In genomic region chr11:101642931-101643330, GRCm38 (mm10) we compare ENCODE assay signal across 24 mouse cellular contexts. TPM values are rescaled to one million over a fixed set of nuclear protein-coding genes. Genes with fewer than 3 reads are reported as not detected.
DNase-seq lines count a peak whose midpoint lies in the region; ATAC-seq and TF ChIP-seq lines count a peak whose summit lies in the region.
"Had no signal": no experiment of that assay in that cellular context is flagged by ENCODE, and none has a peak within 500 bp of the region (broad histone marks: within the 10 kb centered on the region; RNA-seq: fewer than 3 reads in every experiment).

No protein-coding gene starts in this region.

- no peak for TF ChIP-seq EP300 in heart, postnatal 0 days (IDR thresholded peaks at IDR 0.05; ENCODE audit: low read depth)

- no peak overlapping the region for H3K4me3 ChIP-seq in heart, postnatal 0 days (ENCODE audit: low read depth, low read length)
- H3K4me3 ChIP-seq in neural tube, embryonic 12.5 days = no peak overlapping the region
- H3K4me3 ChIP-seq: embryonic facial prominence, embryonic 13.5 days; forebrain, embryonic 10.5 days; heart, embryonic 13.5 days; stomach, embryonic 15.5 days had no signal

- H3K36me3 ChIP-seq in heart, postnatal 0 days (replicated peaks; ENCODE audit: control insufficient read depth, insufficient read depth, low read length) = no peaks in the 10 kb centered on the region
- H3K36me3 ChIP-seq in neural tube, embryonic 12.5 days = no peaks in the 10 kb centered on the region
- H3K36me3 ChIP-seq: embryonic facial prominence, embryonic 13.5 days; forebrain, embryonic 10.5 days; heart, embryonic 13.5 days; stomach, embryonic 15.5 days had no signal

- no peak overlapping the region for H3K9ac ChIP-seq in heart, postnatal 0 days (replicated peaks; ENCODE audit: low read depth, low read length)
- no peak overlapping the region for H3K9ac ChIP-seq in neural tube, embryonic 12.5 days
- H3K9ac ChIP-seq: embryonic facial prominence, embryonic 13.5 days; heart, embryonic 13.5 days; lung, embryonic 14.5 days; stomach, embryonic 15.5 days had no signal

- no peak for TF ChIP-seq CTCF in heart, postnatal 0 days (IDR thresholded peaks at IDR 0.05; ENCODE audit: low read depth)

- H3K4me1 ChIP-seq in heart, postnatal 0 days (ENCODE audit: control insufficient read depth, insufficient read depth) = no peaks in the 10 kb centered on the region
- H3K4me1 ChIP-seq in neural tube, embryonic 12.5 days = no peaks in the 10 kb centered on the region

- ATAC-seq in heart, postnatal 0 days (ENCODE audit: insufficient read depth, low read depth) = no peak
- ATAC-seq in neural tube, embryonic 12.5 days (ENCODE audit: low FRiP score, low read depth) = no peak

- H3K9me3 ChIP-seq in heart, postnatal 0 days (replicated peaks; ENCODE audit: control insufficient read depth, low read length) = no peaks in the 10 kb centered on the region
- H3K9me3 ChIP-seq in neural tube, embryonic 12.5 days = no peaks in the 10 kb centered on the region
- H3K9me3 ChIP-seq: embryonic facial prominence, embryonic 13.5 days; forebrain, embryonic 10.5 days; heart, embryonic 13.5 days; stomach, embryonic 15.5 days had no signal

- intact Hi-C loops in heart, postnatal 10 days (cut with DNase I) = loop anchor here (1.0 kb wide), 1 partner anchor 16 kb away; the partner anchor contains the start of gene Rdm1

- no peak overlapping the region for H3K4me2 ChIP-seq in heart, postnatal 0 days (ENCODE audit: low read depth, low read length)
- no peak overlapping the region for H3K4me2 ChIP-seq in neural tube, embryonic 12.5 days (replicated peaks)
- H3K4me2 ChIP-seq: embryonic facial prominence, embryonic 13.5 days; midbrain, embryonic 11.5 days; stomach, embryonic 15.5 days had no signal

- 0 out of 2 replicates have a peak overlapping the region, but pooled peaks have one; percentile 48 for H3K27ac ChIP-seq in heart, postnatal 0 days (ENCODE audit: low read depth)
- H3K27ac ChIP-seq in neural tube, embryonic 12.5 days = 0 out of 2 replicates have a peak overlapping the region, but pooled peaks have one; percentile 7
- H3K27ac ChIP-seq: forebrain, embryonic 10.5 days; macrophage had no signal

- no peak for DNase-seq in heart, postnatal 0 days (ENCODE audit: low spot score)
- no peak for DNase-seq in heart, postnatal 10 days
- DNase-seq in neural tube, embryonic 10.5 days (ENCODE audit: extremely low spot score, low spot score) = no peak
- peak; percentile 50 for DNase-seq in adipocyte (ENCODE audit: low spot score)
- no peak for DNase-seq in adrenal gland, postnatal 14 days
- DNase-seq in T-cell, adult 2 months (ENCODE audit: low spot score) = no peak
- DNase-seq: adrenal gland, postnatal 25 days; cerebellum, adult 2 months; lung, embryonic 14.5 days; thymus, adult 2 months had no signal

- H3K27me3 ChIP-seq in heart, postnatal 0 days (ENCODE audit: control insufficient read depth, insufficient read depth, low read length) = no peaks in the 10 kb centered on the region
- no peaks in the 10 kb centered on the region for H3K27me3 ChIP-seq in neural tube, embryonic 12.5 days (replicated peaks)
- H3K27me3 ChIP-seq: embryonic facial prominence, embryonic 13.5 days; heart, embryonic 13.5 days; stomach, embryonic 15.5 days had no signal

- 53% methylated on average over 5 of the region's 5 CpGs for WGBS in heart, postnatal 0 days
- 53% methylated on average over 5 of the region's 5 CpGs for WGBS in neural tube, embryonic 12.5 days

RNA-seq across cellular contexts. Expression of gene Rdm1, which starts 15.9 kb away (rescaled TPM):
- total RNA-seq in heart, postnatal 0 days (2014; rRNA removed; ENCODE audit: low replicate concordance) = 44.1 and 44.5 TPM in 2 replicates
- polyA plus RNA-seq in heart, postnatal 0 days (2015; fragmentation: Nextera tagmentation; extraction: Ambion mirVana) = 38.1 and 40.4 TPM in 2 replicates
- total RNA-seq in heart, postnatal 10 days (2021) = 10 to 100 TPM; 34.4 to 36.9 TPM
- polyA plus RNA-seq in neural tube, embryonic 12.5 days (2016; fragmentation: Nextera tagmentation; extraction: Ambion mirVana) = 28.3 and 35.0 TPM in 2 replicates
- 22.9 and 26.6 TPM in 2 replicates for total RNA-seq in adrenal gland, postnatal 14 days (2021)

RNA-seq across cellular contexts. Expression of gene Arl4d, which starts 22.4 kb away (rescaled TPM):
- 8.1 and 12.2 TPM in 2 replicates for total RNA-seq in heart, postnatal 0 days (2014; rRNA removed; ENCODE audit: low replicate concordance)
- polyA plus RNA-seq in heart, postnatal 0 days (2015; fragmentation: Nextera tagmentation; extraction: Ambion mirVana) = 9.9 and 11.3 TPM in 2 replicates
- total RNA-seq in heart, postnatal 10 days (2021) = 10 to 100 TPM; 22.6 to 27.5 TPM
- polyA plus RNA-seq in neural tube, embryonic 12.5 days (2016; fragmentation: Nextera tagmentation; extraction: Ambion mirVana) = 23.1 and 24.7 TPM in 2 replicates
- total RNA-seq in adrenal gland, postnatal 14 days (2021) = 12.6 and 15.6 TPM in 2 replicates

RNA-seq across cellular contexts. Expression of gene Gm11634, which starts 43.9 kb away (rescaled TPM):
- not detected in 2 replicates for total RNA-seq in heart, postnatal 0 days (2014; rRNA removed; ENCODE audit: low replicate concordance)
- polyA plus RNA-seq in heart, postnatal 0 days (2015; fragmentation: Nextera tagmentation; extraction: Ambion mirVana) = not detected in 2 replicates
- total RNA-seq in heart, postnatal 10 days (2021) = not detected
- polyA plus RNA-seq in neural tube, embryonic 12.5 days (2016; fragmentation: Nextera tagmentation; extraction: Ambion mirVana) = not detected in 2 replicates
- total RNA-seq in adrenal gland, postnatal 14 days (2021) = not detected in 2 replicates
- total RNA-seq: adrenal gland, postnatal 25 days; hematopoietic stem cell, adult 5-6 weeks; left cerebral cortex, postnatal 36 days had no signal
- polyA plus RNA-seq: cerebellum, adult 2 months; cortical plate, adult 2 months; embryonic facial prominence, embryonic 13.5 days; forebrain, embryonic 10.5 days; heart, embryonic 13.5 days; intestine, embryonic 14.5 days; kidney, embryonic 14.5 days; large intestine, adult 2 months; lung, embryonic 14.5 days; macrophage; midbrain, embryonic 11.5 days; small intestine, adult 2 months; stomach, embryonic 15.5 days; thymus, adult 2 months had no signal
